Mouse (Mus musculus) lung, embryonic 14.5 days (tissue): Measurements from ENCODE around the gene 9230112D13Rik. TPM values are rescaled to one million over a fixed set of nuclear protein-coding genes. Genes with fewer than 3 reads are reported as not detected.

Experiments used
- ATAC-seq: fragments of 200-750 bp; cut with Nextera tagmentation; 2 replicates; pipeline ENCODE4 v1.8.0; 2017; ENCODE audit warnings: mild to moderate bottlenecking, moderate TSS enrichment, moderate library complexity; ENCODE audit not compliant: insufficient read depth
- DNase-seq: peaks from one replicate; pipeline ENCODE4 v3.0.0-alpha.2; 2015
- H3K27ac ChIP-seq: fragments of 300-500 bp; sonication (generic); 2 replicates; pipeline ENCODE4 v1.5.1; 2014; ENCODE audit warnings: low read depth, mild to moderate bottlenecking, moderate library complexity
- H3K27me3 ChIP-seq: fragments of 300-500 bp; sonication (generic); 2 replicates; pipeline ENCODE4 v1.6.1; 2014; ENCODE audit warnings: low read length, control low read depth; ENCODE audit not compliant: insufficient read depth
- H3K36me3 ChIP-seq: fragments of 300-500 bp; sonication (generic); 2 replicates; pipeline ENCODE4 v1.6.1; 2014; ENCODE audit warnings: control low read depth; ENCODE audit not compliant: insufficient read depth
- H3K4me1 ChIP-seq: fragments of 300-500 bp; sonication (generic); 2 replicates; pipeline ENCODE4 v1.6.1; 2014; ENCODE audit warnings: antibody characterized with exemption, control low read depth; ENCODE audit not compliant: insufficient read depth
- H3K4me2 ChIP-seq: fragments of 300-500 bp; sonication (generic); 2 replicates; pipeline ENCODE4 v1.6.1; 2014; ENCODE audit warnings: mild to moderate bottlenecking
- H3K4me3 ChIP-seq: fragments of 300-500 bp; sonication (generic); 2 replicates; pipeline ENCODE4 v1.5.1; 2014; ENCODE audit warnings: low read depth, low read length
- H3K9ac ChIP-seq: fragments of 300-500 bp; sonication (generic); 2 replicates; pipeline ENCODE4 v1.6.1; 2014
- H3K9me3 ChIP-seq: fragments of 300-500 bp; sonication (generic); 2 replicates; pipeline ENCODE4 v1.6.1; 2016; ENCODE audit warnings: low read depth, low read length, control low read depth
- CTCF ChIP-seq: IDR thresholded peaks from 2 replicates; pipeline ENCODE4 v1.5.1; 2016; ENCODE audit warnings: antibody characterized with exemption, low read depth
- WGBS: fragments of 180-500 bp; shearing (Covaris S2); extraction: QIAGEN DNeasy Blood & Tissue Kit; methylation state at CpG from one replicate; pipeline ENCODE4 v1.1.7; 2014; 5-methylcytosine and 5-hydroxymethylcytosine counted together
- polyA plus RNA-seq: library from polyadenylated mRNA; unstranded; fragments of >200 nt; fragmentation: Nextera tagmentation; extraction: Ambion mirVana; gene quantifications from 2 replicates; pipeline ENCODE4 v1.2.1, GENCODE M21; 2014

The 9230112D13Rik gene
- polyA plus RNA-seq, 1 experiment from 2014 or later, result not detected

DNA sequence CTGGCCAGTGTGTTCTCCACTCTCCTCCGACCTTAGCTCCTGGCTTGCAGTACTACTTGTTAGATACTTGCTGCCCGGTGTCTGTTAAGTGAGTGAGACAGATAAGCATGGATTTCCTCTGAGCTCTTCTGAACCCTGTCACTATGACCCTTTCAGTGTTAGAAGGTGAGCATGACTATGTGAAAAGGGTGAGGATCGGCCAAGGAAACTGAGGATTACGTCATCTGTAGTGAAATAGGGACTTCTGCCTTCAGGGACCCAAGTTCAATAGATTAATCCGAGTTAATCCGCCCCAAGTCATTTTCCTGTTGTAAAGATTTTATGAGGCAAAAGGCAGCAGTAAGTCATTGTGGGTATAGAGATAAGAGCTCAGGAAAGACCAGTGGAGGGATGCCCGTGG is 17.3 kb downstream of the 9230112D13Rik start:
- Histone ChIP-seq H3K9ac (no peak overlapping the region), H3K4me2 (no peak overlapping the region), H3K27me3 (no peaks in the 10 kb centered on the region), H3K4me3 (no peak overlapping the region), H3K27ac (no peak overlapping the region), H3K4me1 (peaks cover 6% of the 10 kb centered on the region; the same call in 1 of the 2 replicates), H3K36me3 (no peaks in the 10 kb centered on the region), H3K9me3 (no peaks in the 10 kb centered on the region)
- no peak for TF ChIP-seq CTCF
- no peak for ATAC-seq
- 58% methylated on average over 7 of the region's 7 CpGs for WGBS
- DNase-seq, result no peak

DNA sequence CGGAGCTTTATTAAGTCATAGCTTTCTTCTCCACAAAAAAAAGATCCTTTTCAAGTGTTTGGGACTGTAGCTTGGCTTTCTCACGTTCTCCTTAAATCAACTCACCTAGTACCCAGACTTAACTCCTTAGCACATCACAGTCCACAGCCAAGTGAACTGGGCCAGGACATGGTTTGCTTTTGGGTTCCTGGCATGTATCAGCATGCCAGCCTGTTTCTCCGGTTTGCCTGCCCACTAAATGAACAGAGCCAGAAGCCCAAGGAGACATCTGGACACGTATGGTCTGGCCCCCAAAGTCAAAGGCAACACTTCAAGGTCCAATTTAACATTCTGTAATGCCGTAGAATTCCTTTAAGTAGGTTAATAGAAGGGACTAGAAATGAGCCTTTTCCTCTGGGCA is 18.2 kb downstream of the 9230112D13Rik start:
- no peak overlapping the region for H3K9ac ChIP-seq
- ATAC-seq (no peak), DNase-seq (no peak)
- no peaks in the 10 kb centered on the region for H3K27me3 ChIP-seq
- H3K9me3 ChIP-seq, result no peaks in the 10 kb centered on the region
- H3K36me3 ChIP-seq, result no peaks in the 10 kb centered on the region
- H3K4me1 ChIP-seq, result peaks cover 13% of the 10 kb centered on the region; the same call in 1 of the 2 replicates
- no peak for TF ChIP-seq CTCF
- H3K4me2 ChIP-seq, result no peak overlapping the region
- WGBS, result 80% methylated on average over 5 of the region's 5 CpGs
- no peak overlapping the region for H3K27ac ChIP-seq
- H3K4me3 ChIP-seq, result no peak overlapping the region

DNA sequence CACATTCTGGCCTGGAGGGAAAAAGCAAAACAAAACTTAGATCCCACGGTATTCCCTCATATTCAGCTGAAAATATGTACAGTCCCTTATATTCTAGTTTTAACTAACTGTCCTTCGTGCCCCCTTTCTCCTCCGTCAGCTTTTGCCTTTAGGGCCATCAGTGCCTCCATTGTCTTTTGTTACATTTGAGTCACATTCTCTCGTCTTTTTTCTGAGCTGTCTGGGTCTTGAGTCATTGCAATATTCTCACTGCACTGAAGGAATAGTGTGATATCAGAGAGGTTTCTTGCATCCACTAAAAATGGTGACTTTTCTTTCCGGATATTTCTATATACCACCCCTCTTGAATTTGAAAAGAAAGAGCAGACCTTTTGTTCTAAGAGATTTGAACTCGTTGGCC is 18.8 kb downstream of the 9230112D13Rik start:
- peak overlapping the region; percentile 91; the same call in 1 of the 2 replicates for H3K4me3 ChIP-seq
- no peak for TF ChIP-seq CTCF
- peak overlapping the region; percentile 98; the same call in 1 of the 2 replicates for H3K27ac ChIP-seq
- DNase-seq (peak; percentile 33), ATAC-seq (no peak)
- H3K27me3 ChIP-seq, result no peaks in the 10 kb centered on the region
- no peaks in the 10 kb centered on the region for H3K36me3 ChIP-seq
- H3K4me1 ChIP-seq, result peaks cover 14% of the 10 kb centered on the region; the same call in 1 of the 2 replicates
- H3K4me2 ChIP-seq, result peak overlapping the region; percentile 72
- WGBS, result 55% methylated on average over 6 of the region's 6 CpGs
- no peaks in the 10 kb centered on the region for H3K9me3 ChIP-seq
- H3K9ac ChIP-seq, result peak overlapping the region; percentile 98; the same call in 1 of the 2 replicates

DNA sequence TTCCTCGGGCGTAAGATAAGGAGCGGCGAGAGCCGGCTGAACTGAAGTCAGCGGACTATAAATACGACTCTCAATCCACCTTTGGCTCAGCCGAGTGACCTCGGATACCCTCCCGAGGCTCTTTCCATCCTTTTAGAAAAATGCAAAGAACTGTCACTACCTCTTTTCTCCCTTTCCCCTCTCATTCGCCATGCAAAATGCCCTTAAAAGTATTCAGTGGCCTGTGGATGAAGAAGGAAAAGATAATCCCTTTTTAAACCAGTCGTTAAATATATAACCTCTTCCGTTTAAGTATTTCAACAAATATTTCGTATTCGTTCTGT is 19.3 kb downstream of the 9230112D13Rik start, which contains the start of gene Bmpr1a:
TSS of gene Bmpr1a (minus strand) at position 17 of the 323 bp plus-strand sequence.
- H3K9me3 ChIP-seq, result no peaks in the 10 kb centered on the region
- no peaks in the 10 kb centered on the region for H3K27me3 ChIP-seq
- H3K36me3 ChIP-seq, result no peaks in the 10 kb centered on the region
- 6% methylated on average over 15 of the region's 15 CpGs for WGBS
- H3K4me3 ChIP-seq, result peak within 1 kb of the TSS; percentile 91
- H3K4me2 ChIP-seq, result peak within 1 kb of the TSS; percentile 72
- no peak for DNase-seq
- H3K4me1 ChIP-seq, result peaks cover 12% of the 10 kb centered on the region; the same call in 1 of the 2 replicates
- TF ChIP-seq CTCF, result no peak
- H3K9ac ChIP-seq, result peak within 1 kb of the TSS; percentile 98
- peak within 1 kb of the TSS; percentile 98 for H3K27ac ChIP-seq
- no peak for ATAC-seq

DNA sequence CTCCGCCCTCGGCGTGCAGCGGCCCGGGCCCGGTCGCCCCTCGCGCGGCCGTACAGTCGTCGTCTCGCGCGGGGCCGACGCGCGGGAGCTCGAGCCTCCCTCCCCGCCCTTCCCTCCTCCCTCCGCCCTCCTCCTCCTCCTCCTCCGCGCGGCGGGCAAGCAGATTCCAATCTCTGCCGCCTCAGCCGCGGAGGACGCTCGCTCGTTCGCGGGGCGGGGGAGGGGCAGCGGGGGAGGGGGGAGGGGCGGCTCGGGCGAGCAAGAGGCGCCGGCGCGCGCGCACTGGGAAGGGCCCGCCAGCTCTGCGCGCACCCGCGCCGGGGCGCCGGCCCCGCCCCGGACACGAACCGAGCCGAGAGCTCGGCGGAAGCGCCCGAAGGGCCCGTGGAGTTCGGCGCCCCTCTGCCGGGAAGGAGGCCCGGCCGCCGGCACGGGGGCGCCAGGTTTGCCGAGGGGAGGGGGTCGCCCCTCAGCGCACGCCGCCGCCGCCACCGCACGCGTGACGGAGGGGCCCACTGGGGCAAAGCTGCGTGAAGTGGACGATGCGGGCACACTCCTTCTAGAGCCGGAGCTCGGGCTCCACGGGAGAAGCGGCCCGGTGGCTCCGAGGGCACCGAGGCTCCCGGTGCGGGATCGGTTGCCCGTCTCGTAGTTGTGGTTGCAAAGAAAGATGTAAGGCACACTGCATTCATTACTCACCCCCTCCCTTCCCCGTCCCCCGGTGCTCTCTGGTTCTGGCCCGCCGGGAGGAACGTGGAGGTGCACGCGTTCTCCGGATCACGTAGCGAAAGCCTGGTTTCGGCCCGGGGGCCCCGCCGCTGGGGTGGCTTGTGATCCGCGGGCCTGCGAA is 19.9 kb downstream of the 9230112D13Rik start:
- TF ChIP-seq CTCF, result no peak
- DNase-seq (peak; percentile 95), ATAC-seq (peak; percentile 88)
- H3K27ac ChIP-seq, result peak overlapping the region; percentile 98
- H3K4me3 ChIP-seq, result peak overlapping the region; percentile 91
- peak overlapping the region; percentile 98 for H3K9ac ChIP-seq
- H3K4me1 ChIP-seq, result peaks cover 15% of the 10 kb centered on the region; the same call in 1 of the 2 replicates
- no peaks in the 10 kb centered on the region for H3K27me3 ChIP-seq
- peak overlapping the region; percentile 72 for H3K4me2 ChIP-seq
- H3K36me3 ChIP-seq, result no peaks in the 10 kb centered on the region
- WGBS, result under 1% methylated on average over 71 of the region's 115 CpGs
- no peaks in the 10 kb centered on the region for H3K9me3 ChIP-seq

DNA sequence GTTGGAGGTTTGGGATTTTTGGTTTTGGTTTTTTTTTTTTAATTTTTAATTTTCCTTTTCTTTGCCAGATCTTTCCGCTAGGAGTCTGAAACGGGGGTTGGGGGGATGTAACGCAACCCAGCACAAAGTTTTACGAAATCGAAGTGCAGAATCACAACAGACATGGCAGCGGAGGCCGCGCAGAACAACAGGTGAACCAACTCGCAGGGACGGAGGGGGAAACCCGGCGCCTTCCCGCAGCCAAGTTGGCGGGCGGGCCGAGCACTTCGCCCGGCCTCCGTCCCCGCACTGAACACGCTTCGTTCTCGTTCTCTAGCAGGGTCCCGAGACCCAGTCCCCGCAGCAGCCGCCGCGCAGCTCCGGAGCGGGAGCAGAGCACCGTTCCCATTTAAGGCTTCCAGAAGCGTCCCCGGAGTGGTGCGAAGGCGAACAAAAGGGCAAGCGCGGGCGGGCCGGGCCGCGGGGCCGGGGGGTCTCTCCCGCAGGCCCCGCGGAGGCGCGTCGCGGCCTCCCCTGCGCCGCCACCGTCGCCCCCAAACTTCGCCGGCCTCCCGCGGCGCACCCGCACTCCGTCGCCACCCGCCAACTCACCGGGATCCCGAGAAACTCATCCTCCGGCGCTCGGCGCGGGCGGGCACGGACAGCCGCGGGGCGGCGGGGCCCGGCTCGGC is 20.7 kb downstream of the 9230112D13Rik start:
- ATAC-seq (no peak; the same call in 1 of the 2 replicates), DNase-seq (peak; percentile 60)
- H3K4me2 ChIP-seq, result peak overlapping the region; percentile 72
- no peaks in the 10 kb centered on the region for H3K27me3 ChIP-seq
- no peaks in the 10 kb centered on the region for H3K36me3 ChIP-seq
- H3K4me1 ChIP-seq, result peaks cover 19% of the 10 kb centered on the region; the same call in 1 of the 2 replicates
- no peak for TF ChIP-seq CTCF
- WGBS, result under 1% methylated on average over 77 of the region's 77 CpGs
- H3K27ac ChIP-seq, result peak overlapping the region; percentile 98
- no peaks in the 10 kb centered on the region for H3K9me3 ChIP-seq
- peak overlapping the region; percentile 98 for H3K9ac ChIP-seq
- H3K4me3 ChIP-seq, result peak overlapping the region; percentile 91

DNA sequence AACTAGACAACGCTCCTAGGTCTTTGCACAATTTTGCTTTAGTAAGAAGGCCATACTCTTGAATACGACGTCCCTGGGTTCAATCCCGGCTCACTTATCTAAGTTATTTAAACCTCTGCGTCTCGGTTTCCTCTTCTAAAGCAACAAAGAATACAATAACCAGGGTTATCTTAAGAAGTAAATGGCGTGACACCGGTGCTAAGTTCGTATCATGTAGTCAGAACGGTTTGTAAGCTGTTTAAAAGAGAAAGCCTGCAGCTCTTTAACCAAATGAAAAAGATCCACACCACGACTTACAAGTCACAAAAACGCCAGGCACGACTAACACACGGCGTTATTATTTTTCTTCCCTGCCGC is 21.2 kb downstream of the 9230112D13Rik start:
- DNase-seq (peak; percentile 56), ATAC-seq (no peak)
- H3K4me2 ChIP-seq, result peak overlapping the region; percentile 72
- H3K36me3 ChIP-seq, result no peaks in the 10 kb centered on the region
- WGBS, result under 1% methylated on average over 16 of the region's 16 CpGs
- no peaks in the 10 kb centered on the region for H3K27me3 ChIP-seq
- H3K4me1 ChIP-seq, result peaks cover 19% of the 10 kb centered on the region; the same call in 1 of the 2 replicates
- H3K27ac ChIP-seq, result peak overlapping the region; percentile 98
- peak overlapping the region; percentile 91 for H3K4me3 ChIP-seq
- H3K9ac ChIP-seq, result peak overlapping the region; percentile 98
- no peaks in the 10 kb centered on the region for H3K9me3 ChIP-seq
- TF ChIP-seq CTCF, result no peak
